Mouse (Mus musculus) fat pad, adult 2 months (tissue): ENCODE data around the gene Ralgps1.
"Not testable (repeated sequence)": the region's sequence is repeated elsewhere in the genome, so short reads cannot be mapped to it uniquely, and the experiment has no call there.

Source experiments
- DNase-seq: peaks from one replicate; pipeline ENCODE4 v3.0.0-alpha.2; 2011; ENCODE audit warnings: low read depth, low spot score; ENCODE audit errors: extremely low read depth

Gene Ralgps1

DNA sequence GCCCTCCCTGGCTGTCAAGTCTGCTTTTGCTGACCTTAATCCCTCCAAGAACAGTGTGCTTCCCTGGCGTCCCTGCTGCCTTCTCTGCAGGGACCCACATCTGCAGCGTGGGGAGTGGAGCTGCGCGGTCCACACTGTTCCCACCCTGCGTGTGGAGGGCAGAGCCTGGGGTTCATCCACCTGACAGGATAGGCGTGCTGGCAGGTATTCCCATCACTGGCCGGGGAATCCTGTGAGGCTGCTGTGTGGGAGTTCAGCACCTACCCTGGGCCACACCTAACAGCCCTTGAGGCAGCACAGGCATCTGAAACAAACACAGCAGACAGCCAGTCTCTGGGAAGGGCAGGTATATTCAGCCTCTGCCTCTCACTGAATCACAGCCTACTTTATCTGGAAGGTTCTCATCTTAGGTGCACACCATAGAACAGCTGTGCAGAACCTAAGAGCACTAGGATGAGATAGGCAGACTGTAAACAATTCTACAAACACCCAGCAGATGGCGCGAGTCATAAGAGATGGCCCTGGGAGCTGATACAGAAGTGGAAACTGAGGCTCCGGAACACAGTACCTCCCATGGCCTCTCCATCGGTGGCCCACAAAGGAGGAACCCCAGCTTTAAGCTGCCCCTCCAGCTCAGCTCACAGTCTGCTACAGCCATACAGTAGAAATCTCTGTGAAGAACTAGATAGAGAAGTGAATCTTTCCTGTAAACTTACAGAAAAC lies 152.2 kb downstream of the Ralgps1 start:
- DNase-seq = no peak

DNA sequence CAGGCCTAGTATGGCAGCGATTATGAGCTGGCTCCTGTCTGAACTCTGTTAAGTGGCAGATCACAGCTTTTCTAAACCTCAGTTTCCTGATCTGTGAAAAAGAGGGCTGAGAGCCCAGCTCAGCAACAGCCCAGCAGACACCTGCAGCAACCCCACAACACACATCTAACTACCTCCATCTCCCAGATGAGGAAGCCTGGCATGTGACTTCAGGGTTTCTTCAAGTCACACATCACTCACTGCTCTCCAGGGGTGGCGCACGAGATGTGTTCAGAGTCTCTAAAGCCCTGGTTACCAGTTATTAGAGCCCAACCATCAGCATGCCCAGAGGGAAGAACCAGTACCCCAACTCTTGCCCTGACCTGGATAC lies 153.9 kb downstream of the Ralgps1 start:
- no peak for DNase-seq

DNA sequence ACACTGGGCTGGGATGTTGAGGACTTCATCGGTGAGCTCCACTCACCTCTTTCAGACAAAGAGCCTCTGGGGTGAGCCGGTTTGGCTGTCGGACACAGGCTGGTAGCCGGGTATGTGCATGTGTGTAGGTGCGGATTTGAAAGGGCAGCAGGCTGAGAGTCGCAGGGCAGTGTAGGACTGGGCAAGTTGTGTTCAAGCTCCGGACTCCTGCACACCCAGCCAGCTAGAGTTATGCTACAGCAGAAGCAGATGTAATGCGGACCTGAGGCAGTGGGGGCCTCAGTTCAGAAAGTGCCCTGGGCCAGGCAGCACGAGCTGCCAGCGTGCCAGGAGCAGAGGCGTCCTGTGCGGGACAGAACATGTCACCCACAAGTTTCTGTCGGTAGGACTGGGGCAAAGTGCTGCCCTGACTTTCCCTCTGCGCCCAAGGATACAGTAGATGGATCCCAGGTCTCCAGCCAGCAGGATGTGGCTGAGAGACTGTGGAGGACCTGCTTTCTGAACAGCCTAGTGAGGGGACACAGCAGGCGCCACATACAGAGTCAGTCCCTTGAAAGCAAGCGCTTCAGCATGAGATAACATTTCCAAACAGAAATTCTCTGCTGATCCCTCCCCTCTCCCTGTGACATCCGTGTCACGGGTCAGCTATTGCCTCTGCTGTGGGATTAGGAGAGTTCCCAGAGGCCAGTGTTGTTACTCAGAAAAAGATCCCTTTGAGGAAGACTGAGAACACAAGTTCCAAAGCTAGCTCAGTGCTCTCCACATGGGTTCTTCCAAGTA lies 154.5 kb downstream of the Ralgps1 start:
- no peak for DNase-seq

DNA sequence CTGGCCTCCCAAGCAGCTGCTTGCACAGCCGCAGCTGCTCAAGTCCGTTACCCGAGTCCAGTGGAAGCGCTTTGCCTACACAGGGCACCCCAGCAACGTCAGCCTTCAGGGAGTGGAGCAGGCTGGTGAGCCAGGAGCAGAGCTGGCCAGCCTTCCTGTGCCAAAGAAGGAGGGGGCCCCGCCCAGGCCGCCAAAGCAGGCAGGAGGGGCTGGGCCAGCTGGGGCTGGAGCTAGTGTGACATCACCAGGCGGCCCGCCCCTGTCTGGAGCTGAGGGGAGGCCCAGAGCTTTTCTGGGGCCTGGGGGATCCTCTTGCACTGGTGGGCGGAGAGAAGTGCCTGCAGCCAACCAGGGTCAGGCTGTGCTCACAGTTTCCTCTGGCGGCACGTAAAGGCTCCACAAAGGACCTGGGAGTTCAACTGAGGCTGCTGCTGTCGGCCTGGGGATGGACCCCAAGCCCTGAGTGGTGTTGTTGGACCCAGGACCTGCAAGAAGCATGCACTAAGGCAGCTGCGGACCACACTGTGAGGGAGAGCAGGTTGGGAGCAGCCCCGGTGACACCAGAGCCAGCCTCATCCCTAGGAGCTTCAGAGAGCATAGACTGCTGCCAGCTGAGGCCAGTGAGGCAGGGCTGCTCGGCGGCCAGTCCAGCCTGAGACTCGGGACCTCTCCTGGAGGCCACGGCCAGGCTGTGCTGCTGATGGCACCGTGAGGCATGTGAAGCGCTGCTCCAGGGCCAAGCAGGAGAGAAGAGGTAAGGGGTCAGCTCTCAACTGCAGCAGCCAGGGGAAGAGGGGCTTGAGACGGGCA lies 155.4 kb downstream of the Ralgps1 start, which contains the start of gene Angptl2:
Gene Angptl2, plus strand, starts transcription at position 370 of the 810 bp plus-strand sequence.
- DNase-seq = no peak

DNA sequence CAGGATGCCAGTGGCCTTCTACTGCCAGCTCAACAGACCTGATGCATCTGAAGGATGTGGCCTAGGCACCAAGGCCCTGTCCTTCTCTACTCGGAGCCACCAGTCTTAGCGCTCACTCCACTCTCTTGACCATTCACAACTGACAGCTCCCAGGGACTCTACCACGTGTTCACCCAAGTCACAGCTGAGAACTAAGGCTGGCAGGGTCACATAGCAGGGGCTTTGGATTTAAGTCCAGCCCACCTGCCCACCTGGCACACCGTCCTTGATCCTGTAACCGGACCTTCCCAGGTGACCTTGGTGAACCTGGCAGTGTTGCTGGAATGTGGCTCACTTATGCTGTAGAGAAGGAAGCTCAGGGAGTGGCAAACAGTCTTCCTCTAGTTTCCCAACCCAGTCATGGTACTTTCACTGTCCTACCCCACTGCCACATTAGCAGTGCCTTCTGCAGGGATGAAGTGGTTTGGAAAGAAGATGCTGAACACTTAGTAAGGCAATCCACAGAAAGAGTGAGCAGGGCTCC lies 156.0 kb downstream of the Ralgps1 start:
- no peak for DNase-seq

DNA sequence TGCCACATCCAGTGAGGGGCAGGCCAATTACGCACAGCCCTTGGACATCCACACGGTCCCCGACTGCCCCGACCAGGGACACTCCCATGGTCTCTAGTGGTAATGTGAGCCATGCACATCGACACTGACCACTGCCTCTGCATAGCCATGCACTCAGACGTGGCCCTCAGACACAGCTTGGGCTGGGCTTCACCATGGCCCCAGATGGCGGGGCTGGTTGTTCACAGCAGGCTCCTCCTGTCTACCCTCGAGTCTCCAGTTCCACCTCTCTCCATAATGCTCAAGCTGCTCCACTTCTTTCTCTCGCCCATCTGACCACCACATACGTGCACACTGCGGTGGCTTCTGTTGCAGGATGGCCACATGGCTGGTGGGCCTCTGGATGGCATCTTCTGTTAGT lies 160.0 kb downstream of the Ralgps1 start:
- not testable (repeated sequence) for DNase-seq

DNA sequence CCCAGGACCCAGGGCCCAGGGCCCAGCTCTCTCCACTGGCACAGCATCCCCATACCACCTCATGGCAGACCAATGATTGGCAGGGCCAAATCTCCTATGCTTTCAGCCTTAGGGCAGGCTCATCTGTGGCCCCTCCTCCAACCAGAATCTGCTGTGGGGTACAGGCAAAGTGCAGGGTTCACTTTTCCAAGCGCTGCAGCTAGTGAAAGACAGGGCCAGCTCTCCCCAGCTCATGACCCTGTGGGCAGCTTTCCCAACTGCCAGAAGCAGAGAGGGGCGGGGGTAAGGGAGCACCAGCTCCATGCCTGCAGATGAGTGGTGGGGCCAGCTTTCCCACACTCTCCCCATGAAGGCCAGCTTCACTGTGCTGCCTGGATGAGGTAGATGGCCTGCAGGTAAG lies 160.4 kb downstream of the Ralgps1 start:
- no peak for DNase-seq

DNA sequence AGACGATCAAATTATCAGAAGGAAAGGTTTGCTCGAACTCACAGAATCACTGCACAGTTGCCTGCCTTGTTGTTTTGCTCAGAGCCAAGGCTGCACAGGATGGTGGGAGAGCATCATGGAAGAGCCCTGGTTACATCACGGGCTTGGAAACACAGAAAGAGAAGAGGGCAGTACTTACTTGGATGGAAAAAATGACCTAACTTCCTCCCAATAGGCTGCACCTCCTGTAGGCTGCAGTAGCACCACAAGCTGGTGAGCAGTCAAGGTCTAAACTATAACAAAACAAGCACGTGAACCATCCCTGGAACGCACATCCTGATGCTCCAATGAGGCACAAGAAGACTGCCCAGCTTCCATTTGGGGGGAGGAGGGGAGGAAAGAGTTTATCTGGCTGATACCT lies 163.2 kb downstream of the Ralgps1 start:
- DNase-seq = no peak

DNA sequence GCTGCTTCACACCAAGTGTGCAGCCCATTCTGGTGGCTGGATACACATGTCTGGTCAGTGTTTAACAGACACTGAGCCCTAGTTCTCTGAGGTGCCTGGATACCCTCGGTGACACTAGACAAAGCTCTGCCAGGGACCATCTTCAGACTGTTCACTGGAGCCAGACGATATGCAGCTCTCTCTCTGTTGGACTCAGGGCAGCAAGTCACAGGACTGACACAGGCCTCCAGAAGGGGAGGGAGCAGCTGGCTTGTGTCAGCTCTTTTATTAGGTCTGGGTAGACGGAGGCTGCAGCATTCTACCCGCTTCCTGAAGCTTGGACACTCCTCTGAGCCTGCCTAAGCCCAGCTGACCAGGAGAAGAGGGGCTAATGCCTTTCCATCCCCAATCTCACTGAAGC lies 164.2 kb downstream of the Ralgps1 start:
- DNase-seq = no peak

DNA sequence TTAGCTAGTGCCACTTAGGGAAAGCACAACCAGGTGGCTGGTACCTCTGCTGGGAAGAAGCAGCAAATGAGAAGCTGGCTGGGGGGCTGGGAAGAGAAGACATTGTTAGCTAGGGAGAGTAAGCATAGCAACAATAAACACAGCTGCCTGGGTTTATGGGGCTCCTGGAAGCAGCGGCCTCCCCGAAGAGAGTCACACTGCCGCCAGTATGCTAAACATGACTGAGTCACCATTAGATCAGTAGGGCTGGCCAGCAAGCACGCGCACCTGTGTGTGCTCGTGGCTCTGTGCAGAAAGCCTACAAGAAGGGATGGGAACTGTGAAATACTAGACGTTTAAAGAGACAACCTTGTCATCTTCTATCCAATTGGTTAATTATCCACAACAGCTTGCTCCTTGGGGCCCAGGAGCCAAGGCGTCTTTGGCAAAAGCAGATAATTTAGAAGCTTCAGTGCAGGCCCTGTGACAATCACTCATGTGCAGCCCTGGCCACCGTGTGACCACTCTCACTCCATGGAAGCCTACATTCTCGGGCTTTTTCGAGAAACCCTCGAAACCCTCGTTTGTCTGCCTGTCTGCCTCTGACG lies 165.3 kb downstream of the Ralgps1 start:
- DNase-seq = no peak

DNA sequence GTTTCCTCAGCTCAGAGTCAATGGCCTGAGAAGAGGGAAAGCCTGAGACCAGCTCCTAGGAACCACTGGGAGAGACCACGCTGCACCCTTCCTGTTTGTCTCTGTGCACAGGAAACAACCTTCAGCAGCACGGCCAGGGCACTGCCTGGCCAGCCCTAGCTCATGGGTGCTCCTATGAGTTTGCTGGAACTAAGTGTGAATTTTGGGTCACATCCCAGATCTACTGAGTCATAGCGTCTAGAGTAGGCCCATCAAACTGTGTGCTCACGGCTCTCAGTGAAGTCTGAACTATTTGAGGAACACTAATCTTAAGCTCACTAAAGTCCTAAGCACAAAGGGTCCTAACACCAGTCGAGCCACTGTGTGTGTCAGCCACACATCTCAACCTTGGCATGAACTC lies 166.3 kb downstream of the Ralgps1 start:
- no peak for DNase-seq

DNA sequence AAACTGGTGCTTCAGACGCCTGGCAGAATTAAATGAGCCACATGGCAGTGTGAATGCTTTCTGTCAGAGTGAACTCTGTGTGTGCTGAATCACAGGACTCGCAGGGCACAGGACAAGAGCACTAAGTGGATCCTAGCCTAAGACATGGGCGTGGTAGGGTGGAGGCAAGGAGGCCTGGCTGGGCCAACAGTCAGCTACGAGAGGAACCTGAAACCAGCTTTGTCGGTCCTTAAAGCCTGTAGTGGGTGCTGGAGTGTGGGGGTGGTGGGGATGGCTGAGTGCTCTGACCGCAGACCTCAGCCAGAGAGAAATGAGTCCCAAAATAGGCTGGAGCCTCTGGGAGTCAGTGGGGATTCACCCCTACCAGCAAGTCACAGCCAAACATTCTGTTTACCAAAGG lies 168.0 kb downstream of the Ralgps1 start:
- DNase-seq = no peak

DNA sequence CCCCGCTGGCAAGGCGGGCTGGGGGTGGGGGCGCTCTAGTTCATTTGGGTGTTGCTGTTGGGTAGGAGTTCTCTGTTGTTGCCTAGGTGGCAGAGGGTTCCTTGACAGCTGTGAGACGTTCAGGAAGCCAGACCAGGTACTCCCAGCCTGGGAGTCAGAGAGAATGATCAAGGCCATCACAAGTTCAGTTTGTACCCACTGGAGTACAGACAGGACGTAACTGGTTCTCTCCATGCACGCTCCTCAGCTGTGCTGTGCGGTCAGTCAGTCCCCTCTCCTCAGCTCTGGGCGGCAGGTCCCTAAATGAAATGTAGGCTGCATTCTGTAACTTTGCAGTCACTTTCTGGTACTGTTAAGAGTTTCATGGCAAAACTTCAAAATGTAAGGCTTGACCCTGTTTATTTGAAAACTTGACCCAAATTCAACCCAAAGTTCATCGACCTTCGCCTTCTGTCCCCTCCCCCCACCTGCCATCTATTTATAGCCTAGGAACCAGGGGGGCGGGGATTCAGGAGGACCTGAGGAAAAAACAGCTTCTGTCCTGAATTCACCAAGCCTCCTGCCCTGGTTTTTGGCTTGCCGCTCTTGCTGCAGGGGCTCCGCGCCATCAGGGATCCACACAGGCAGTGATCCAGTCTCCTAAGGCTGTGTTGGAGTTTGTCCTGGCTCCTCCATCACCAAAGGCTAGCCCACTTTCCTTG lies 170.8 kb downstream of the Ralgps1 start:
- no peak for DNase-seq

DNA sequence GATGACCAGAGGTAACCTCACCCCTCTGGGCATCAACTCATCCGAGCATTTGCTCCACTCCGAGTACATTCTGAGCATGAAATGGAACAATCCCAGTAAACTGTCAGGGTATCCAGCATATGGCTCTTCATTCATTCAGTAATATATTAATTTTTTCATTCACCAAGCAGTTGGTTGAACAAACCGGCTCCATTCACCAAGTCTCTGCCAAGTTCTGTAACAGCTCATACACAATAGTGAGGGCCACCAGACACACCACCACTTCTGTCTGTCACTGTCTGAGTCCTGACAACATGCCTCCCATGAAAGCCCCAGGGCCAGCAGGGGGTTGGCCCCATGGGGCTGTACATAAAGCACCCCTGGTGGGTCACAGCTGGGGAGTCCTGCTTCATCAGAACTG lies 181.3 kb downstream of the Ralgps1 start:
- no peak for DNase-seq

DNA sequence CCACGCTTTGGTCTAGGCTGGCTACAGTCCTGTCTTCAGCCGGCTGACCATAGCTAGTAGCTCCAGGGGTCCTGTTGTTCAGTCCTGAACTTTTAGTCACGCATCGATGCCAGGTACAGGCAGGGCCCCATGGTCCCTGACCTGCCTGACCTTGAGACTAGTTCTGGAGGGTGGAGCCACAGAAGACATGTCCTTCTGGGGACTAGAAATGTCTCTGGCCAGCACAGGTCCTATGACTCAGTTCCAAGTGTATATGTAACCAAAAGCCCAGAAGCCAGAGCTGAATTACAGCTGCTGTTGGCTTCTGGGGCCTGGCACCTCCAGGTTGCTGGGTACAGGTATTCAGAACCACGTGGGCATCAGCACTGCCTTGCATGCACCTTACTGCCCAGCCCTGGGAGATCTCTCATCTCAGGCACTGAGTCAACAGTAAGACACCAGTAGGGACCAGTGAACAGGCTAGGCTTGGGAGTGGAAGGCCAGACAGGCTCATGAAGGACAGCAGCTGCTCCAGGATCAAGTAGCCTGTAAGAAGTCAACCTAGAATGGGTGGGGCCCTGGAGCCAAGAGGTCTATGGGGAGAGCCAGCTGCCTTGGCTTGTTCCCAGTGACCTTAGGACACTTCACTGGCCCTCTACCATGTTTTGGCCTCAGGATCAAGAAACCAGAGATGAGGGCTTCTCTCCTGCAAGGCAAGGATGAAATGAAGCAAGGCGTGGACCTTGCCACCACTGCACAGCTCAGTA lies 182.2 kb downstream of the Ralgps1 start:
- no peak for DNase-seq

DNA sequence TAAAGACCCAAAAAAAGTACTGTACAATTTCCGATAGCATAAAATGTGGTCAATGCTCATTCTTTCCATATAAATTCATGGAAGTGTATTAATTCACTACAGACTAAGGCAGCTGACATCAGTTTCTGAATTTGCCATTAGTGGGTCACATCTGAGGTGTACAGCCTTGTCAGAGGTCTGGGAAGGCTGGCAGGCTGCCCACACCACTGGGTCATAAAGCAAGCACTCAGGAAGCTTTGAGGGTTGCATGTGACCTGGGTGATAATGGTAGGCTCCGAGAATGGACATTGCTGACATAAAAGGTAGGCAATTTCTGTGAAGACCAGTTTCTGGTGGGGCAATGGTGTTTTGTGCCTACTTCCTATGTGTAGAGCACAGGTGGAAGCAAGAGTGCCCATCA lies 183.4 kb downstream of the Ralgps1 start:
- DNase-seq = no peak

DNA sequence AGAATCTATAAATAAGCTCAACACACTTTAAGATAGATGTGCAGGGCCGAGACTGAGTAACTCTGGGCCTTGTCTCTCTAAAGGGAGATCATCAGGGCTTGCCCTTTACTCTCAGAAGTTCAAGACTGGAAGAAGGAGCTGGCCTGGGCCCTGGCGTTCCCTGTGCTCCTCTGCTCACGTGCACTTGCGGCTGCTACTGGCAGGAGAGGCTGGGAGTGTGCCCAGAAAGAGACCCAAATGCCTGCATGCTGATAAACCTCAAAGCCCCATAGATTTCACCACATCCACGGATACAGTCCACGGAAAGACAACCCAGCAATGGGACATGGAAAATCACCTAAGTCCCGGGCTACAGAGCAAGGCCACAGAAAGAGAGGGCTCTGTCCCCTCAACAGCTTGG lies 184.8 kb downstream of the Ralgps1 start:
- DNase-seq = no peak

DNA sequence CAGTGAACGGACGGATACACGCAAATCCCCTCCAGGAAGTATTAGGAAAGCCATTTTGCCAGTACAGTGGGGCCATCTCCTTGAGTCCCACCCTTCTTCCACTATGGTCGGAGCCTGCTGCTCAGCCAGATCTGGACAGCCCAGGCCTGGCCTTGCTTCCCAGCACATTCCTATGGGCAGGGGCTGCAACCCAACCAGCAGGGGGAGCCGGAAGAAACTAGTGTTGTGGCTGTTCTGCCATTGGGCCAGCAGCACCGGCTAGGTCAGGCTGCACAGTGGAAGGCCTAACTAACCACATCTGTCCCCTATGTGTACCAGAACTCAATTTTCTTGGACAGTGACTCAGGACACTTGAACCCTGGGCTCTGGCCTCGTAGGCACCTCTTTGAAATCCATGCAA lies 186.0 kb downstream of the Ralgps1 start:
- DNase-seq = no peak

DNA sequence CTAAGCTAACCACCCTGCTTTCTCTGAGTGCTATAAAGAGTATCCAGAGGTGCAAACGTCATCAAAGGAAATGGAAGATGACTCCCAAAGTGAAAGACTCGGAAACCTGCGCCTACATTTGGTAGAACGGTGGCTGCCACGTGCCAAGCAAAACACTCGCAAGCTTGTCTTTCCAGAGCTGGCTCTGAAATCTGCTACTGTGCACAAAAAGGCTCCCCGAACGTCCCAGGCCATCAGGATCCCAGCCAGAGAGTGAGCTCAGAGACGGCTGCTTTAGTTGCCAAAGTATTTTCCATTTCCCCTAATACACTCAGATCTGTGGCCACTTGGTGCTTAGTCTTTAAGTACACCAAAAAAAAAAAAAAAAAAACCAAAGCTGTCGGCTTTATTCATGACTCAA lies 186.6 kb downstream of the Ralgps1 start:
- DNase-seq = no peak

DNA sequence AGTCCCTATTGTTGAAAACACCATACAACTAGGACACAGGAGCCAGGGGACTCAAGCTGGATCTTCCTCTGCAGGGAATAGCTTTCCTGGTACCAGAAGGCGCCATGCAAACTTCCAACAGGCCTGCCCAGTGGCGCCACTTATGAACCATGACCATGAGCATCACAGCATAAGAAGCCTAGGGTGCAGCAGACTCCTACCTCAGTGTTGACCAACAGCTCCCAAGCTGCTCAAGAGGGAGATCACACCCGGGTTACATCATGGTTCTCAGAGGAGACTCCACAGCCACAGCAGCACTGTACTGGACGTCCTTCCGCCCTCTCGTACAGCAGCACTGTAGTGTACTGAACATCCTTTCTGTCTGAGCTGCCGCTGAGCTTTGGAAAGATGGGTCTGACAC lies 188.0 kb downstream of the Ralgps1 start:
- DNase-seq = no peak
